Mouse (Mus musculus): ENCODE measurements around the gene Myo15b.

Gene Myo15b

DNA sequence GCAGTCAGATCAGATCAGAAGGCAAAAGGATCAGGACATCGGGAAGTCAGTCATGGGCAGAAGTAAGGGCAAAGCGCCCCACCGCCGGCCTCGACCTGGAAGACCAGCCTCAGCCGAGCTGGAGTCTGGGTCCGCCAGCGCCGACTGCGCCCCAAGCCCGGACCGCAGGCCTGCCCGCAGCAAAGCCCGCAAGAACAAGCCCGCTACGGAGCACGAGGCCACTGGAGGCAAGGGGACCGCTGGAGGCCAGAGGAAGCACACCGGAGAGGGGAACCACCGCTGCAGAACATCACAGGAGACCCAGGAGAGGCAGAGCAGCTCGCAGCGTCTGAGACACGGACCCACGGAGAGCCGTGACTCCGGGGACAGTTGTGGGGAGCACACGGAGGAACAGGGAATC lies at the start of gene Myo15b:
Myo15b (plus strand) TSS at position 53 of the 400 bp plus-strand sequence.
- DNase-seq (ENCODE audit: low read depth, low spot score): no peak

DNA sequence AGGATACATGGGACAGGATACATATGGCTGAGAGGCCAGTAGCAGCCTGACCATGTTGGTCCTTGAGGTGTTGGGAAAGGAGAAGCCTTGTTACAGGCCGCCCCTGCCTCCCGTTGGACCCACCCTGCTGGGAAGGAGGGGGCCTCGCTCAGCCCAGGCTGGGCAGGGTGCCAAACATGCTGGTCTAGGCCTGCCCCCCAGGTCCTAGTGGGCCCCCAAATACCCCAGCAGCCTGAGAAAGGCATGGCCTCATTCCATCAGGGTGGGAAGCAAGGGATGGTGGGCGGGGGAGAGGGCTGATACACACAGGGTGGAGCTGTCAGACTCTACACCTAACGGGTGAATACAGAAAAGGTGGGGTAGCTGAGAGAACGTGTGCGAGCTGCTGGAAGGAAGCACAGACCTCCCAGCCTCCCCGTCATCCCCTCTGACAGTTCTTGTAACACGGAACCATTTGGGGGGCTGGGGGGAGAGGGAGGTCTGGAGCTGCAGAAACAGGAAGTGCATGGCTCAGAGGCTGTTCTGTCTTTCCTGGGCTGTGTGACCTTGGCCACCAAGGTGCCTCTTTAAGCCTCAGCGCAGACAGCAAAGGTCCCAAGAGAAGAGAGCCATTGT lies 49.4 kb upstream of the Myo15b start:
- DNase-seq (ENCODE audit: low read depth, low spot score): no peak

DNA sequence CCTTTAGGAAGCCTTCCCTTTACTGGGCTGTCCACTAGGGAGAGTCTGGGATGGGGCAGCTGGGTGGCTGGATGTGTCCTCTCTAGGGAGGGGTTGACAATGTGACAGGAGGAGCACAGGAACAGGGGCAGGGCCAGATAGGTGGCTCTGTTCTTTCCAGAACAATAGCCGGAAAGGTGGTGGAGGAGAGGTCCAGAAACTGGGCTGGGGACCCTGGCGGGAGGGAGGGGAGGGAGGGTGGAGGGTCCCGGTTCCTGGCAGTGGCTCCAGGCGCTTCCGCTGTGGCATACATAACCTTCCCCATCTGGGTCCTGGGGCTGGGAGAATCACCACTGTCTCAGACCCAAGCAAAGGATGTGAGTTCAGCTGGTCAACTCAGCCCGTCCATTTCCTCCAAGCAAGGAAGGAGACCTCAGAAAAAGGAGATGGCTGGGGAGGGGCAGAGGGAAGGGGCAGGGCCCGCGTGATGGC lies 48.9 kb upstream of the Myo15b start:
- no peak for DNase-seq (ENCODE audit: low read depth, low spot score)

DNA sequence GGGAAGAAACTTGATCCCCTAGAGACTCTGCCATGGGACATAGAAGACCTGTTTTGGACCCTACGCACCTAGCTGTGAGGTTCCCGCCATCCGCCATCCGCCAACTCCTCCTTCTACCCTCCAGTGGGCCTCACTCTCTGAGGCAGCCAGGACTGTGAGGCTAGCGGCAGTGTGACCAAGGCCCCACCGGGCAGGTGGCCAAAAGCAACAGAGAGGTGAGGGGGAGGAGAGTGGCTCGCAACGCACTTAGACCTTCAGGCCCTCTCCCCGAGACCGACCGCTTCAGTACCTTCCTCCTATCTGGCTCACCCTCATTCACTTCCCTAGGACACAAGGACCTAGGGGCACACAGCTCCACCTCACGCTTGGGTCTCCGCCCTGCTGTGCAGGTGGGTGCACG lies 47.8 kb upstream of the Myo15b start:
- no peak for DNase-seq (ENCODE audit: low read depth, low spot score)

DNA sequence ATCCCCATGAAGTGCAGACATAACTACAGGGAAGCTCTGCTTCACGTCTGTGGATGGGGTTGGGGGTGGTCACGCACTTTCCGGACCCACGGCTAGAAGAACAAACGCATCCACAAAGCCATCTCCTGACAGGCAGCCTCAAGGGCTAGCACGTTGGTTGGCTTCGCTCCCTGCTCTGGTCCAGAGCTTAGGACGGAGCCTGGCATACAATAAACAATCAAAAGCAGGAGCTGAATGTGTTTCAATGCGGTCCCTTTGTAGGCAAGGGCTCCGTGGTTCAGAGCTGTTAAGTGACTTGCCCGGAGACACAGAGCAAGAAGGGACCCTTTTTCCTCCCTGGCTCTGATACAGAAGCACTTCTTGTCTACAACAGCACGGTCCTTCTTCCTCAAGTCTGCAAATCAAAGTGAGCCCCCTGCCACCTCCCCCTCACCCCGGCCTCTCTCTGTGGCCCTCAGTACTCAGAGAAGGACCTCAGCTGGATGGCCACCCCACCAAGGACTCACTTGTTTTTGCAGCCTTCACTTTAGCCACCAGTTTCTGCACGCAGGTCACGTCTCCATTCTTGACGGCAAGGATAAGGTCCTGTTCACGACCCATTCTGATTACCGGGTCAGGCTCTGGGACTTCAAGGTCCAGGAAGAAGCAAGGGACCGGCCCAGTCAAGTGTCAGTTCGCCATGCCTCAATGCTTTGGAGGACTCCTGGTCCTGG lies 46.7 kb upstream of the Myo15b start:
- no peak for DNase-seq (ENCODE audit: low read depth, low spot score)

DNA sequence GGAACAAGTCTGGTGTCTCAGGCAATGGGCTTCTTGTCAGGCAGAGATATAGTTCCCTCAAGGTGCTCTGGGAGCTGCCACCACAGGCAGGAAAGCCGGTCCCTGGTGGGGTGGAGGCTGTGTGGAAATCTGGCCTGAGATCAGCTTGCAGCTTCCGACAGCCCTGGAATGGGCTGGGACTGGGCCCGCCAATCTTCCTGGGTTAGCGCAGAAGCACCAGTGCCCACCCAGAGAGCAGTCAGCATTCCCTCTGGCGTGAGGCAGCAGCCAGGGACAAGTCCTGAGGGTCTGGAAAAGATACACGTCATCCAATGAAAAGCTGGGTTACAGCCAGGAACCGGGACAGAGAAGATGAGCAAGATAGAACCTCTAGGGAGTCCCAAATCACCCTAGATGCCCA lies 46.1 kb upstream of the Myo15b start:
- DNase-seq (ENCODE audit: low read depth, low spot score): no peak

DNA sequence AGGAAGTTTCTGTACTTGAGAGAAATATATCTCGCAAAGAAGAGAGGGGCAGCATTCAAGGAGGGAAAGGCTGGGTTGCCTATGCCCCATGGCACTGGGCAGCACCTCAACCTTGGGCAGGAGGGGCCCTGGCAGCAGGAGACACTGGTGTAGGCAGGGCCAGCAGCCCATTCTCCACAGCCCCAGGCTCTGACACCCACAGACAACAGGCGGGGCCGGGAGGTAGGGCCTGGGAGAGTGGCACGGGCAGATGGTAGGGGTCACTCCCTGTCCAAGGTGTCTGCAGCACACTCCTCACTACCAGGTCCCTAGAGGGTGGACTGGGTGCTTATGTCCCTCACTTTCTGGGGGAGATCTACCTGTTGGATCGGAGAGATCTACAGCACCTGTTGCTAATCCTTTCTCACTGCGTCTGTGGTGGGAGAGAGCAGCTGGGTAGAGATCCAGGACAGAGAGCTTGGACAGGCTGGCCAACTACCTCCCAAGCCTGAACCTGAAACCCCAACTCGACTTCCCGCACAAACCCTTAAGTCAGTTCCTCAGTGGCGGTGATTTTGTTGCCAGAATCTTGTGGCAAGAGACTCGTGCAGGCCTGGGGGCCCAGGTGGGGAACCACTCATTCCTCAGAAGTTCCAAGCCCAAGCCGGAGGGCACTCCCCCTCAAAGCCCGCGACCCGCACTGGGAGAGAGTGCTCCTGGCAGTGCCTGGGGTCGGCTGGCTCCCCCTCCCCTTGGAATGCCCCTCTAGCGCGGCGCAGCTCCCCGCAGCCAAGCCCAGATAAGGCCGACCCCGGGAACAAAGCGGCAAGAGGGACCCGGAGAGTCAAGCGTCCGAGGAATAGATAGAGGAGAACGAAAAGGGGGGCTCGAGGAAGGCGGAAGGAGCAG lies 45.4 kb upstream of the Myo15b start:
- DNase-seq (ENCODE audit: low read depth, low spot score): peak; percentile 67

DNA sequence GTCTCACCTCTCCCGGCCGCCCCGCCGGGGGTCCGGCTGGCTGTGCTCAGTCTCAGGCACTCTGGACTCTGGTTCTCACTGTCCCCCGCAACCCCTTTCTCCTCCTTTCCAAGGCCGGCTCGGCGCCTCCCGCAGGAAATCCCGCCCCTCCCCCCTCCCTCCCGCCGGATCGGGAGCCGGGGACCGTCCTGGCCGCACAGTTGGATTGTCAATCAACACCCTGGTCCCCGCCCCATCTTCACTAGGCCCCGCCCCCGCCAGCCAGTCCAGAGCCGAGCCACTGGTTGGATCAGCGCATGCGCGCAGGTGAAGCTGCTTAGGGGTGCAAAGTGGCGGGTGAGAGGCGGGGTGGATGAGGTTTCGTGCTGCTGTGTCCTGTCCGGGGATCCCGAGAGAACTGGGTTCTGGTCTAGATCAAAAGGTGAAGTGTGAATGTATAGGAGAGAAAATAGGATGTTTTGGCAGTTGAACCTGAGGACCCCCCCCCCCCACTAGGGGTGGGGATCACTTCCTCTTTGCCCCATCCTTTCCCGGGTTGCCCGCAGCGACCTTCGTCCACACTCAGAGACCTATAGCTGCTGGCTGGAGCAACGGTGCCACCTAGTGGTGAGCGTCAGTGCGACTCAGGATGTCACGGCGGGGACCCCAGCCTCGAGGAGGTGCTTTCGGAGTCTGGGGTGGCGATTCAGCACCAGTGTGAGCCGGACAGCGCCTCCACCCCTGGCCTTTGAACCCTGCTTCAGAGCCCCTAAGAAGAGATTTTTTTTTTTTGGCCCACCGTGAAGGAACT lies 44.5 kb upstream of the Myo15b start, which contains the start of gene Caskin2:
Caskin2 (minus strand) TSS at position 133 of the 790 bp plus-strand sequence.
- DNase-seq (ENCODE audit: low read depth, low spot score): peak; percentile 97

DNA sequence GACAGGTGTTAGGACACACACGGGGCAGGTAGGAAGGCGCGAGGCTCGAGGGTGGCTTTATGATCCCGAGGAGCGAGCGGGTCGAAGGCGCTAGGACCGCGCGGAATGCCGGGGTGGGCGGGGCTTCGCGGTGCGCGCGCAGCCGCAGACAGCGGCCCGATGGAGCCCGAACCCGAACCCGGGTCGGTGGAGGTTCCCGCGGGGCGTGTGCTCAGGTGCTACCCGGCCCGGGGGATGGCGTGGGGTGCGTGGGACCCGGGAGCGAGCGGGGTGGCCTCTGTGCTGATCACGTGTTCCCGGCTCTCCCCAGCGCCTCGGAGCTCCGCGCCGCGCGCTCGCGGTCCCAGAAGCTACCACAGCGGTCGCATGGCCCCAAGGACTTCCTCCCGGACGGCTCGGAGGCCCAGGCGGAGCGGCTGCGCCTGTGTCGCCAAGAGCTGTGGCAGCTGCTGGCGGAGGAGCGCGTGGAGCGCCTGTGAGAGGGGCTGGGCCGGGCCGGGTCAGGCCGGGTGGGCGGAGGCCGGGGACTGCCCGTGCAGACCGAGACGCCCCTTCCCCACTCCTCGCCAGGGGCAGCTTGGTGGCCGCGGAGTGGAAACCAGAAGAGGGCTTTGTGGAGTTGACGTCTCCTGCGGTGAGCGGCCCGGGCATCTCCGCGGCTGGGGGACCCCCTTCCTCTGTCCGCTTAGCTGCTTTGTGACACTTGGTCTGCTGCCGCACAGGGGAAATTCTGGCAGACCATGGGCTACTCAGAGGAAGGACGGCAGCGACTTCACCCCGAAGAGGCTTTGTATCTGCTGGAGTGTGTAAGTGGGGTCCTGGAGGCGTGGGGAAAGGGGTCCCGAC lies 43.4 kb upstream of the Myo15b start, which contains the start of gene Tsen54:
Tsen54 (plus strand) TSS at position 120 of the 846 bp plus-strand sequence.
- peak; percentile 84 for DNase-seq (ENCODE audit: low read depth, low spot score)

DNA sequence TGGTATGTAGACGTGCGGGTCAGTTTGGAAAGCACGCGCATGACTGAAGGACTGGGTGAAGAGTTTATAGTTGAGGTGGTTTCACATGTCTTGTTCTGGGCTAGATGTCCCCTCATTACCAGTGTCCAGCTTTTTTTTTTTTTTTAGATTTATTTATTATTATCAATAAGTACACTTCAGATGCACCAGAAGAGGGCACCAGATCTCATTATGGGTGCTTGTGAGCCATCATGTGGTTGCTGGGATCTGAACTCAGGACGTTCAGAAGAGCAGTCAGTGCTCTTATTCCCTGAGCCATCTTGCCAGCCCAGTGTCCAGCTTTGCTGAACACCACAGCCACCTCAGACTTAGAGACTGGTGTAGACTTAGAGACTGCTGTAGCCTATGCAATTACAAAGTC lies 40.9 kb upstream of the Myo15b start:
- DNase-seq (ENCODE audit: low read depth, low spot score): no peak

DNA sequence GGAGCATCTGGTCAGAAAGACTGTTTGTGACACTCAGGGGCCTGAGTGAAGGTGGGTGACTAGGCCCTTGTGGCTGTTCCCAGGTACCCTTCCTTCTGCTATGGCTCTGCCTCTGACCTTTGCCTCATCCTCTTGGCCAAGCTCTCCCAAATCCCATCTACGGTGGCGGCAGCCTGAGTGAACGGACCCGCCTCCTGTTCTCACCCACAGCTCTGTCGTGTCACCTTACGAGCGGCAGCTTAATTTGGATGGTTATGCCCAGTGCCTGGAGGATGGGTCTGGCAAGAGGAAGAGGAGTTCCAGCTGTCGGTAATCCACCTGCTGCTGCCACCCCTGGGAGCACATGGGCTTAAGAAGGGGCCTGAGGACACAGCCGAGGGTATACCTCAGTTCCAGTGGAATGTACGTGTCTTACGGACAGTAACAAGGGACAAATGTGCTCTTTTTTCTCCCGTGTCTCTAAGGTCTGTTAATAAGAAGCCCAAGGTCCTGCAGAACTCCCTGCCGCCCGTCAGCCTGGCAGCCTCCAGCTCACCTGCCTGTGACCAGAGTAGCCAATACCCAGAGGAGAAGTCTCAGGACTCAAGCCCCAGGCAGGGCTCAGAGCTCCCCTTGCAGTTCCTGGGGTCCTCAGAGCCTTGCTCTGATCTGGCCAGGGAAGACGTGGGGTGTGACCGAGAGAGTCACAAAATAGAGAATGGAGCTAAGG lies 38.1 kb upstream of the Myo15b start:
- no peak for DNase-seq (ENCODE audit: low read depth, low spot score)

DNA sequence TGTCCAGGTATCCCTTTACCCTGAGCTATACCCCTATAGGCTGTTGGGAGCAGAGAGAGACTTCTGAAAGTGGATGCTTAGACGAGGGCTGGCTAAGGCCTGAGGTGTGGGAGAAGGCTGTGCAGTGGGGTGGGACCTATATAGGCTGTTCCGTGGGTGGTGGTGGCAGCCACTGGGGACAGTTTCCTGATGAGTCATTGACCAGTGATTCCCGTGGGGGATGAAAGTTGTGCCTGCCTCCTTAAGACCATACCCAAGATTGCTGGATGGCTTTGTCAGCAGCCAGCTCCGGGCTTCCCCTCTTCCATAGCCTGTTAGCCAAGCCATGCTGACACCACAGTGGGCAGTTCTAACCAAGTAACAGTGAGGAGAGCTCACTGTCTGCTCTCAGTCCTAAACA lies 37.2 kb upstream of the Myo15b start:
- DNase-seq (ENCODE audit: low read depth, low spot score): no peak

DNA sequence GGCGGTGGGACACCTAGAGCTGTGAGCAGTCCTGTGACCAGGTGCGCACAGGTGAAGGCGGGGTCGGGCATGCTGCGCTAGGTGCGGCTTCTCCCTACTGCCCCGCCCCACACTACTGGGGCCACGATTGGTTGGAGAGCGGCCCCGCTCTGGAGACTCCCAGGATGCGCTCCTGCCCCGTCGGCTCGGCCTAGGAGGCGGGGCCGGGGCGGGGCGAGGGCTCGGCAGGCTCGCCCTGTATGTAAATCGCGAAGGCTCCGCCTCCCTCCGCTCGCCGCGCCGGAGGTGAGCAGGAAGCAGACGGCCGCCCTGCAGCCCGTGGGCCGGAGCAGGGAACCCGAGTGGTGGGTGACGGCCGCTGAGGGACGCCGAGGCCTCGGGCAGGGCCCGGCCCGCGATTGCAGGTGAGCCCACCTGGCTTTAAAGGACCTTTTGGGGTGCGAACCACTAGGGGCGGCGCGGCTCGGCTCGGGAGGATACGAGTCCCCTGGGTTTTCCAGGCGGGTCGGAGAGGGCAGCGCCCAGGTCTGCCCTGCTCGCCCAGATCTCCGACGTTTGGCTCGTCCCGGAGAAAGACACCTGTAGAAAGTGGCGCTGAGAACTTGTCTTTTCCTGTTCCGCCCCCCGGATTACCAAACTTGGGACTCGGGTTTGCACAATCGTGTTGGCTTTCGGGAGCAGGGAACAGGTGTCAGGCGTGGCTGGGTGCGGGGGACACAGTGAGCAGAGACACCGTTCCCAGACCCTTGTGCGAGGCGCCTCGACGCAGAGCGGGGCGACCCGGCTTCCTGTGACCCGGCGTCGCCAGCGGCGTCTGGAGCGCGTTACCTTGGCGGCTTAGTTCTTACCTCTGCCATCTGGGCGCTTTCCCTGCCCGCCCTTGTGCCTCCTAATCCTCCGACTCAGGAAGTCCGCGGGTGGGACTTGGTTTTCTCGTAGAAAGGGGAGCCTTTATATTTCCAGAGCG lies 34.1 kb upstream of the Myo15b start, which contains the start of gene Llgl2:
Llgl2 (plus strand) TSS at position 276 of the 967 bp plus-strand sequence.
- DNase-seq (ENCODE audit: low read depth, low spot score): peak; percentile 95

DNA sequence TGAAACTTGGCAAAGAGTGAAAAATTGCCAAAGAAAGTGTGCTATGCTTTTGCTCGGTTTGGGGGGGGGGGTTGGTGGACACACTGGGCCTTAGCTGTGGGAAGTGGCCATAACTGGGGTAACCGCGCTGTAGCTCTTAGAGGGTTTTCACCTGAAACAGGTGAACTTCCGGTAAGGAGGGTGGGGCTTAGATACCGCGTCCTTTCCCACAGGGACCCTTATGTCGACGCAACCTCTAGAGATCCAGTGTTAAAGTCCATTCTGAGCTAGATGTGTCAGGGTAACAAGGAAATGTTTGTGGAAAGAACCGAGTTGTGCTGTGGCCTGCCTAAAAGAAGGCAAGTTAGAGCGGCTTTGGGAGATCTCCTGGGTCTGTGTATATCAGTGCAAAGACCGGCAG lies 33.4 kb upstream of the Myo15b start:
- no peak for DNase-seq (ENCODE audit: low read depth, low spot score)

DNA sequence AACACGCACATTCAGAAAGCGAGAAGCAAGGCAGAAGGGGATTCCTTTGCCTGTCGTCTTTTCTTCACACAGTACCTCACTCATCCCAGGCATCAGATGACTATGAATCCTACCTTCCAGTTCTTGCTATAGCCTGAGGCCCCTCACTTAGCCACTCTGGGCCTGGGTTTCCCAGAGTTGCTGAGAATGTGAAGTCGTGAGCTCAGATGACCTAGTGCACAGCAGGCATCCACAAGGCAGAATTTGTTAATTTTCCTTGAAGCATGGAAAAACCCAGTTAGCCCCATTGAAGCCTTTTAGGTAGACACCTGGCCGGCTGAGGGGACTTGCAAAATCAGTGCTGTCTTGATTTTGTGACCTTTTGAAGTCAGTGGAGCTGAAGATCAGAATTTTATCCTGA lies 31.7 kb upstream of the Myo15b start:
- DNase-seq (ENCODE audit: low read depth, low spot score): peak; percentile 54

DNA sequence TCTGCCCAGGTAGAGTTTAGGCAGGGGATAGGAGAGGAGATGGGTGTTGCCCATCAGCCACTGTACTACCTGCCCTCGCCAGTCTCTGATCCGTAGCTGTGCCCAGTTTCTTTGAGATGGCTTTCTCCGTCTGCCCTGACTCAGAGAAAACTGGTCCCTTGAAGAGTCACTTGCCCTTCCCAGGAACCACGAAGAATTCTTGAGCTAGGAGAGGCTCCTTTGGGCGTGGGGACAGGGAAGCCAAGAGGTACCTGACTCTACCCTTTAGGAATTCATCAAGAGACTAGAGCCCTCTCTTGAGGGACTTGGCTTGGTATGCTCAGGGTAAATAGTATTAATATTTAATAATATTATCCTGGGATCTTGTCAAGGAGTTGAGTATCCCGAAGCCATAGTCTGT lies 30.6 kb upstream of the Myo15b start:
- DNase-seq (ENCODE audit: low read depth, low spot score): no peak

DNA sequence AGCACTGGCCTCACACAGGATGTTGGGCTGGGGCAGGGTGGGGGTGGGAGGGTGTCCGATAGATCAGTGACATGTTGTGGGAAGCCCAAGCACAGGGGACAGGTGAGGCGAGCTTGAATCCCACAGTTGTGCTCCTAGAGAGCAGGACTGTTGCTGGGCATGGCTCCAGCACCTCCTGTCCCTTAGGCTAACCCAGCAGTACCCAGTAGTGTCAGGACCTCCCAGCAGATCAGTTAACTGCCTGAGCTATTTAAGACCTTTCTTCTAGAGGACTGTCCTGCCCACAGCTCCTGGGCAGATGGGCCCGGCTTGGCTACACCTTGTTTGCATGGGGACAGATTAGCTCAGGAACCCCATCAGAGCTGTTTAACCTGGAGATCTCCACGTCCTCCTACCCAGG lies 29.2 kb upstream of the Myo15b start:
- no peak for DNase-seq (ENCODE audit: low read depth, low spot score)

DNA sequence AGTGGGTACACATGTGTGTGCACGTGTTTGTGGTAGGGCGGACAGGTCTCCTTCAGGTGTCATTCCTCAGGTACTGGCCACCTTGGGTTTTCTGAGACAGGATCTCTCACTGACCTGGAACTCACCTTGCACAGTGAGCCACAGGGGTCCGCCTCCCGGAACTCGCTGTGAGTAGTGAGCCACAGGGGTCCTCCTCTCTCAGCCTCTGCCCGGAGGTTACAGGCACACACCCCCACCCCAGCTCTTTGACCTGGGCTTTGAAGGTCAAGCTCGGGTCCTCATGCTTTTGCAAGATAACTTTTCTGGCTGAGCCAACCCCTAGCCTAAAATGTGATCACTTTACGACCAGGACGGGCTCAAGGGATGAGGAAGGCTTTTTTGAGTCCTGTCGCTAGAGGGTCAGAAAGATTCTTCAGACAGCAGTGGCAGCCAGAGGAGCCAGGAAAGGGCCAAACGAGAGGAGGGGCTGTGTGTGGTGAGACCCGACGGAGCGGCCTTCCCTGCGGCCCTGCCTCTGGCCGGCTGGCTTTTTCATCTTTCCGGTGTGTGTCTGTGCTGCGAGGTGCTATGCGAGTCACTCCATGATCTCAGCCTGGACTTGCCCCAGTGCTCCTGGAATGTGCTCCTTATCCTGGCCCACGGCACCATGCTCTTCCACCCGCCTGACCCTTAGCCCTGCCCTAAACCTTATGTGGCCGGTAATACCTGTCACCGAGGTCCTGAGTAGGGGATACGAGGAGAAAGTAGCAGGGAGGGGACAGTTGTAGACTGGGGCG lies 27.5 kb upstream of the Myo15b start:
- DNase-seq (ENCODE audit: low read depth, low spot score): peak; percentile 93

All from R1 (cell line).